Mouse (Mus musculus) cortical plate, adult 2 months (tissue): ENCODE results near the gene Efhc2. TPM values are rescaled to one million over a fixed set of nuclear protein-coding genes. Genes with fewer than 3 reads are reported as not detected.
A peak's percentile ranks its signal among the peaks of the same experiment; 100 is the strongest.

Experiments used
- H3K27ac ChIP-seq: fragments of 200-500 bp; 2 replicates; pipeline ENCODE4 v1.5.1; 2012; ENCODE audit warnings: low read length, control low read depth, inconsistent platforms; ENCODE audit not compliant: insufficient read depth
- H3K4me1 ChIP-seq: fragments of 200-500 bp; 2 replicates; pipeline ENCODE4 v1.6.1; 2011; ENCODE audit warnings: low read length; ENCODE audit not compliant: control insufficient read depth, insufficient read depth
- H3K4me3 ChIP-seq: fragments of 200-500 bp; 2 replicates; pipeline ENCODE4 v1.5.1; 2011; ENCODE audit warnings: mild to moderate bottlenecking, low read length, control low read depth; ENCODE audit not compliant: insufficient read depth
- CTCF ChIP-seq: fragments of 200-500 bp; IDR thresholded peaks from 2 replicates; pipeline ENCODE4 v1.5.1; 2011; ENCODE audit warnings: mild to moderate bottlenecking, control low read depth, low read length; ENCODE audit not compliant: insufficient read depth; ENCODE audit errors: extremely low read depth
- POLR2A ChIP-seq: fragments of 200-500 bp; IDR thresholded peaks from 2 replicates; pipeline ENCODE4 v1.6.1; 2011; ENCODE audit warnings: mild to moderate bottlenecking, low read length, control low read depth; ENCODE audit not compliant: insufficient read depth; ENCODE audit errors: extremely low read depth
- polyA plus RNA-seq: library from polyadenylated mRNA; depleted of rRNA; stranded (reverse); fragments of >200 nt; gene quantifications from 2 replicates; pipeline ENCODE4 v1.2.3, GENCODE M21; 2012; rRNA removed

The Efhc2 gene
- 1.0 TPM in 2 replicates for polyA plus RNA-seq

DNA sequence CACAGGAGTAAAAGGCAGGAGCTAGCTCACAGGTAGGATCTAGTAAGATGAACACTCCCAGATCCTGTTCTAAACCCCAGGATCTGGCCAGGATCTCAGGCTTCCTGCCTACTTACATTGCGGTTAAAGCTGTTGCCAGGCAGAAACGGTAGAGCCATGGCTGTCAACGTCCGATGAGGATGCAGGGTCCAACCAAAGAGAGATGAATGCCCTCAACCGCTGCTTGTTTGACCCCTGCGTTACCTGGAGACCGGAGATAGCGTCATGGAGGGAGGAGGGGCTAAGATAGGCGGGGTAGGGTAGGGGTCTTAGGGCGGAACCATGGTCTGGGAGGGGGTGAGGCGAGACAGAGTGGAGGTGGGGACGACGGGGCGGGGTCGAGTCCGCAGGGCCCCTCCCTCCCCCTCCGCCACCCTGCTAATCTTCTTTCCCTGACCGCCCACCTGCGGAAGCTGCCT, at the start of gene Efhc2:
TSS of gene Efhc2 (minus strand) at position 243 of the 458 bp plus-strand sequence.
- TF ChIP-seq POLR2A, result no peak
- no peak for TF ChIP-seq CTCF
- peak within 1 kb of the TSS; percentile 78 for H3K4me3 ChIP-seq
- H3K27ac ChIP-seq, result peak within 1 kb of the TSS; percentile 65
- H3K4me1 ChIP-seq, result no peaks in the 10 kb centered on the region; the same call in 1 of the 2 replicates

GRCm38 (mm10) chrX:17365114-17365513, 45.9 kb upstream of the Efhc2 start:
- Histone ChIP-seq H3K27ac (no peak overlapping the region), H3K4me1 (no peaks in the 10 kb centered on the region), H3K4me3 (no peak overlapping the region)
- TF ChIP-seq POLR2A, result no peak
- no peak for TF ChIP-seq CTCF

DNA sequence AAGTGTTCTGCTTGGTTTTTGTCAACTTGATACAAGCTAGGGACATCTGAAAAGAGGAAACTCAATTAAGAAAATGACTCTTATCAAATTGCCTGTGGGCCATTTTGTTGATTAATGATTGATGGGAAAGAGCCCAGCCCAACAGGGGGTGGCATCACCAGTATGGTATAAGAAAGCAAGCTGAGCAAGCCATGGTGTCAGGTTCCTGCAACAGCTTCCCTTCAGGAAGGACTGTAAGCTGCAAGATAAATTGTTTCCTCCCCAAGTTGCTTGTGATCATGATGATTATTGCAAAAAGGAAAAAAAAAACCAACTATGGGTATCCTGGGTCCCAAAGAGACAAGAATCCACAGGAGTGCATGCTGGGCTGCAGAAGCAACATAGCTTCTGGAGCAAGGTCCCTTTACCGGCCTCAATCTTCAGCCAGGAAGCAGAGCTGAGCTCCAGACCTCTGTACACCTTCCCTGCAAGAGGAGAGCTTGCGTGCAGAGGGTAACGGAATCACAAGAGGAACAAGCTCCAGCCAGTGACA, 18.8 kb downstream of the Efhc2 start:
- Histone ChIP-seq H3K4me3 (no peak overlapping the region), H3K27ac (no peak overlapping the region), H3K4me1 (no peaks in the 10 kb centered on the region)
- TF ChIP-seq POLR2A (no peak), CTCF (no peak)

DNA sequence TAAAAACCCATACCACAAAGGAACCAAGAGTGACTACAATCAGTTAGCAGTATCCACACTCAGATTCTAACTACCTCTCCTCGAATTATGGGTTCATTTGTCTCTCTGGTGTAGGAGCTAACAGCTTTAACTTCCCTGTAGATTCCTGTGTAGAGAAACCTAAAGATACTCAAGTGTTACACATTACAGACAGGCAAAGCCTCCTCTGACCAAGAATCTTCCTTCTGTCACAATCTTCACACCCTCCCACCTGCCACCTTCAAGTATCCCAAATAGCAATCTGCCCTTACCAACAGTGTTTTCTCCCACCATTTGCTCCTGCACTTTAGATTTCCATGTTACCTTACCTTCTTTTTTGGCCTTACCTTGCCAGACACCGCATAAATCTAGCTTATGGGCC, 35.3 kb downstream of the Efhc2 start:
- TF ChIP-seq POLR2A, result no peak
- no peak for TF ChIP-seq CTCF
- Histone ChIP-seq H3K27ac (0 out of 2 replicates have a peak overlapping the region, but pooled peaks have one; percentile 46), H3K4me1 (no peaks in the 10 kb centered on the region), H3K4me3 (no peak overlapping the region)

DNA sequence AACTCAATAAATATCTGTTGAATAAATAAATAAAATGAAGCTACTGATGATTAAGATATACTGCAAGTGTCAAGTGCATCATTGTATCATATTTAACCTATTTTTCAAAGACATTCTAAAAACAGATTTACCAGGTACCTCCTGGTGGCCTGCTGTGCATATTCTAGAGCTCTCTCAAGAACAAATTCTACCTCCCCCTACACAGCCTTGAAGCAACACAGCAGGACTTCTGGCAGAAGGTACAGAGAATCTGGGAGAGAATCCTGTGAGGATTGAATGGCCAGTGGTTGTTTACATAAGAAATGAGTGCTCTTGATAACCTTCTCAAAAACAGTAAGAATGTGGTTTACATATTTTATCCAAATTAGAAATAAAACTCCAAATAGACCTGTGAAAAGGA, 94.0 kb downstream of the Efhc2 start:
- H3K27ac ChIP-seq, result no peak overlapping the region
- no peak overlapping the region for H3K4me3 ChIP-seq
- no peaks in the 10 kb centered on the region for H3K4me1 ChIP-seq
- no peak for TF ChIP-seq POLR2A
- TF ChIP-seq CTCF, result no peak

- TF ChIP-seq CTCF, result no peak
- no peak for TF ChIP-seq POLR2A
- Histone ChIP-seq H3K4me1 (no peaks in the 10 kb centered on the region), H3K27ac (no peak overlapping the region), H3K4me3 (no peak overlapping the region)
These were observed 101.7 kb downstream of the Efhc2 start for GRCm38 (mm10) chrX:17217451-17217850.

DNA sequence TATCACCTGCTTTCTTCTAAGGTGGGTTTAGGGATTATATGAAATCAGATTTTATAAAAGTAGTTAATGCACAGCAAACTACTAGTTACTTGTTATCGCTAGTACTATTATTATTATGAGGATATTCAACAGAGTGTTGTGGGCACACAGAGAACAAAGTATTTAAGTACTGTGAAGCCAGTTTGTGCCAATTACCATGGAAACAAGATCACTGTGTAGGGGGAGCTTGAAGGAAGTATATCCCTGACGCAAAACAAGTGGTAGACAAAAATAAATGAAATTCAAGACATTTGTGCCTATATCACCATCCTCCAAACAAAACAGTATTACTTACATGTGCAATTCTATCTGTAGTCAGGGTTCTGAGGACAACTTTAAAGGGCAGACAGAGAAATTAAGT, 105.7 kb downstream of the Efhc2 start:
- H3K4me1 ChIP-seq, result no peaks in the 10 kb centered on the region
- H3K4me3 ChIP-seq, result no peak overlapping the region
- TF ChIP-seq CTCF (no peak), POLR2A (no peak)

GRCm38 (mm10) chrX:17175748-17176147, 143.4 kb downstream of the Efhc2 start:
- no peaks in the 10 kb centered on the region for H3K4me1 ChIP-seq
- H3K4me3 ChIP-seq, result no peak overlapping the region
- no peak overlapping the region for H3K27ac ChIP-seq
- TF ChIP-seq CTCF (no peak), POLR2A (no peak)

More for the DNA sequence above, 105.7 kb downstream of the Efhc2 start:
- H3K27ac ChIP-seq, result no peak overlapping the region

- Histone ChIP-seq H3K4me3 (no peak overlapping the region), H3K4me1 (no peaks in the 10 kb centered on the region), H3K27ac (no peak overlapping the region)
- no peak for TF ChIP-seq POLR2A
- TF ChIP-seq CTCF, result no peak
These were observed 153.5 kb downstream of the Efhc2 start for GRCm38 (mm10) chrX:17165638-17166037.
